7 mouse cellular contexts compared by ENCODE assay signal in genomic region chr10:74966850-74967451, GRCm38 (mm10). TPM values are rescaled to one million over a fixed set of nuclear protein-coding genes. Genes with fewer than 3 reads are reported as not detected.
DNase-seq lines count a peak whose midpoint lies in the region; ATAC-seq lines count a peak whose summit lies in the region.

TSS of gene Gnaz (plus strand) at chr10:74967177.

- H3K4me2 ChIP-seq in embryonic facial prominence, embryonic 13.5 days = peak within 1 kb of the TSS; percentile 95
- H3K4me2 ChIP-seq in limb, embryonic 12.5 days = peak within 1 kb of the TSS; percentile 94
- peak within 1 kb of the TSS; percentile 80 for H3K4me2 ChIP-seq in midbrain, embryonic 15.5 days

- ATAC-seq in embryonic facial prominence, embryonic 13.5 days (ENCODE audit: insufficient number of reproducible peaks, insufficient read depth, low FRiP score, low TSS enrichment, low read depth) = peak; percentile 98
- ATAC-seq in limb, embryonic 12.5 days (ENCODE audit: insufficient number of reproducible peaks, insufficient read depth, low FRiP score, low TSS enrichment, low read depth) = peak; percentile 95
- peak; percentile 97 for ATAC-seq in midbrain, embryonic 15.5 days (replicated peaks)

- WGBS in embryonic facial prominence, embryonic 13.5 days = under 1% methylated on average over 81 of the region's 83 CpGs
- under 1% methylated on average over 81 of the region's 83 CpGs for WGBS in limb, embryonic 12.5 days
- under 1% methylated on average over 72 of the region's 83 CpGs for WGBS in midbrain, embryonic 15.5 days

- peaks cover 16% of the 10 kb centered on the region for H3K4me1 ChIP-seq in embryonic facial prominence, embryonic 13.5 days
- H3K4me1 ChIP-seq in limb, embryonic 12.5 days (replicated peaks) = peaks cover 15% of the 10 kb centered on the region
- H3K4me1 ChIP-seq in midbrain, embryonic 15.5 days = peaks cover 22% of the 10 kb centered on the region

- H3K27ac ChIP-seq in embryonic facial prominence, embryonic 13.5 days = no peak within 1 kb of the TSS
- H3K27ac ChIP-seq in limb, embryonic 12.5 days = no peak within 1 kb of the TSS
- H3K27ac ChIP-seq in midbrain, embryonic 15.5 days = peak within 1 kb of the TSS; percentile 81

- peak within 1 kb of the TSS; percentile 71 for H3K9ac ChIP-seq in embryonic facial prominence, embryonic 13.5 days
- peak within 1 kb of the TSS; percentile 64 for H3K9ac ChIP-seq in limb, embryonic 12.5 days (replicated peaks)
- H3K9ac ChIP-seq in midbrain, embryonic 15.5 days = peak within 1 kb of the TSS; percentile 76

- H3K27me3 ChIP-seq in embryonic facial prominence, embryonic 13.5 days = peaks cover 35% of the 10 kb centered on the region
- H3K27me3 ChIP-seq in limb, embryonic 12.5 days = peaks cover 38% of the 10 kb centered on the region
- H3K27me3 ChIP-seq in midbrain, embryonic 15.5 days (replicated peaks) = 0 out of 2 replicates have a peak, but pooled peaks cover 9% of the 10 kb centered on the region

- no peaks in the 10 kb centered on the region for H3K9me3 ChIP-seq in embryonic facial prominence, embryonic 13.5 days
- H3K9me3 ChIP-seq in limb, embryonic 12.5 days = no peaks in the 10 kb centered on the region
- no peaks in the 10 kb centered on the region for H3K9me3 ChIP-seq in midbrain, embryonic 15.5 days

- H3K36me3 ChIP-seq in embryonic facial prominence, embryonic 13.5 days = no peaks in the 10 kb centered on the region
- no peaks in the 10 kb centered on the region for H3K36me3 ChIP-seq in limb, embryonic 12.5 days
- no peaks in the 10 kb centered on the region for H3K36me3 ChIP-seq in midbrain, embryonic 15.5 days (replicated peaks)

- H3K4me3 ChIP-seq in embryonic facial prominence, embryonic 13.5 days = peak within 1 kb of the TSS; percentile 64
- peak within 1 kb of the TSS; percentile 71 for H3K4me3 ChIP-seq in limb, embryonic 12.5 days (replicated peaks)
- H3K4me3 ChIP-seq in midbrain, embryonic 15.5 days = peak within 1 kb of the TSS; percentile 80

- DNase-seq in adrenal gland, postnatal 4 days (ENCODE audit: low spot score in 2 of 2) = peak; percentile 90 to 93
- DNase-seq in heart, adult 8-10 months (ENCODE audit: low spot score) = peak; percentile 95
- DNase-seq in kidney, adult 8-10 months = peak; percentile 96 to 97
- peak; percentile 80 to 84 for DNase-seq in spleen, adult 18-20 months

RNA-seq across cellular contexts. Expression of gene Gnaz, which starts in this region (rescaled TPM):
- 10 to 100 TPM in 1 of 2 experiments, 1 to 10 TPM in 1; 7.2 to 10.8 TPM for total RNA-seq in adrenal gland, postnatal 4 days (2021)
- polyA plus RNA-seq in embryonic facial prominence, embryonic 13.5 days (2015; fragmentation: Nextera tagmentation; extraction: Ambion mirVana) = 3.5 and 4.1 TPM in 2 replicates
- 1 to 10 TPM in 3 of 4 experiments, under 1 TPM in 1; 0.98 to 1.7 (median 1.1) TPM for total RNA-seq in heart, adult 8-10 months (2022)
- polyA plus RNA-seq in limb, embryonic 12.5 days (2016; fragmentation: Nextera tagmentation; extraction: Ambion mirVana) = 3.1 and 3.9 TPM in 2 replicates
- 86.2 and 96.0 TPM in 2 replicates for polyA plus RNA-seq in midbrain, embryonic 15.5 days (2015; fragmentation: Nextera tagmentation; extraction: Ambion mirVana)

Comparison
In these comparisons a context has a peak if more than half of its experiments do, and no peak if none do; other contexts are left out.
1. RNA of gene Gnaz (polyA plus RNA-seq): 86.2 to 96.0 TPM in midbrain, embryonic 15.5 days; 3.1 to 3.9 TPM in limb, embryonic 12.5 days and 3.5 to 4.1 TPM in embryonic facial prominence, embryonic 13.5 days; every median in the first group is over 10 times any median in the second.
2. Peak in every context shown above with its lines, with median percentiles within 50 percentile points of each other: DNase-seq, ATAC-seq, H3K4me2 ChIP-seq, H3K4me3 ChIP-seq and H3K9ac ChIP-seq.